Mouse (Mus musculus) megakaryocyte, embryonic 14.5 days (primary cell): ENCODE measurements around the gene Gimap9.

Source experiments
- FLI1 ChIP-seq: IDR thresholded peaks from 2 replicates; pipeline ENCODE4 v1.6.1; 2012; ENCODE audit warnings: low read length, inconsistent platforms, mixed read lengths
- GATA1 ChIP-seq: IDR thresholded peaks from 3 replicates; pipeline ENCODE4 v1.6.1; 2012; ENCODE audit warnings: mixed read lengths, low read length, inconsistent platforms, borderline replicate concordance

- no peak for TF ChIP-seq FLI1
- TF ChIP-seq GATA1, result no peak
Measured at GRCm38 (mm10) chr6:48684319-48684718, 8.4 kb downstream of the Gimap9 start, which contains the start of gene Gimap4.
